Mouse (Mus musculus) heart, embryonic 12.5 days (tissue): Measurements from ENCODE around the gene Ms4a10. TPM values are rescaled to one million over a fixed set of nuclear protein-coding genes. Genes with fewer than 3 reads are reported as not detected.

Experiments
- ATAC-seq: fragments of 200-750 bp; cut with Nextera tagmentation; 2 replicates; pipeline ENCODE4 v1.8.0; 2017; ENCODE audit warnings: moderate TSS enrichment, moderate library complexity; ENCODE audit not compliant: insufficient number of reproducible peaks, low FRiP score
- H3K27ac ChIP-seq: fragments of 300-500 bp; sonication (generic); 2 replicates; pipeline ENCODE4 v1.5.1; 2016; ENCODE audit warnings: mild to moderate bottlenecking, moderate library complexity; ENCODE audit not compliant: poor library complexity, severe bottlenecking
- H3K27me3 ChIP-seq: fragments of 300-500 bp; sonication (generic); replicated peaks from 2 replicates; pipeline ENCODE4 v1.6.1; 2016; ENCODE audit warnings: mild to moderate bottlenecking, moderate library complexity
- H3K36me3 ChIP-seq: fragments of 300-500 bp; sonication (generic); 2 replicates; pipeline ENCODE4 v1.6.1; 2016; ENCODE audit warnings: mild to moderate bottlenecking, moderate library complexity
- H3K4me1 ChIP-seq: fragments of 300-500 bp; sonication (generic); replicated peaks from 2 replicates; pipeline ENCODE4 v1.6.1; 2016; ENCODE audit warnings: mild to moderate bottlenecking
- H3K4me2 ChIP-seq: fragments of 300-500 bp; sonication (generic); 2 replicates; pipeline ENCODE4 v1.6.1; 2016; ENCODE audit warnings: mild to moderate bottlenecking, moderate library complexity
- H3K4me3 ChIP-seq: fragments of 300-500 bp; sonication (generic); 2 replicates; pipeline ENCODE4 v1.5.1; 2016; ENCODE audit warnings: mild to moderate bottlenecking
- H3K9ac ChIP-seq: fragments of 300-500 bp; sonication (generic); 2 replicates; pipeline ENCODE4 v1.6.1; 2016; ENCODE audit warnings: mild to moderate bottlenecking, moderate library complexity
- H3K9me3 ChIP-seq: fragments of 300-500 bp; sonication (generic); replicated peaks from 2 replicates; pipeline ENCODE4 v1.6.1; 2016; ENCODE audit warnings: mild to moderate bottlenecking, moderate library complexity
- WGBS: fragments of 180-500 bp; shearing (Covaris S2); methylation state at CpG from one replicate; pipeline ENCODE4 v1.1.7; 2016; 5-methylcytosine and 5-hydroxymethylcytosine counted together
- polyA plus RNA-seq: library from polyadenylated mRNA; unstranded; fragments of >200 nt; fragmentation: Nextera tagmentation; extraction: Ambion mirVana; gene quantifications from 2 replicates; pipeline ENCODE4 v1.2.1, GENCODE M21; 2016

Ms4a10 gene
- polyA plus RNA-seq, 1 experiment from 2014 or later = not detected

DNA sequence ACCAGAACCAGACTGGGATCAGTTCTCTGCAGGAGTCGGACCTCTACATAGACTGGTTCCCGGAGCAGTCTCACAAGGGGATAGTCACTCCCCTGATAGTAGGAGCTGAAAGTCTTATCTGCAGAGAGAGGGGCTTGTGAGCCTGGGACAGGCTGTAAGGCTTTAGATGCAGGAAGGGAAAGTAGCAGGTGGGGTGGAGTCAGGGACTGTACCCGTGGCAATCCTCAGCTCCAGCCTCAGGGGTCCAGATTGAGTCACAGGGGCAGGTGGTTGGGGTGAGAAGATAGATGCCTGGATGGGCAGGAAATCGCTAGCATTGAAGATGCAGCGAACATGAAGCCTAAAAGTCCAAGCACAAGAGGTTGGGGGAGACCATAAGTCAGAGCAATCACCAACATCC is 58.0 kb downstream of the Ms4a10 start:
- Histone ChIP-seq H3K27ac (no peak overlapping the region), H3K9ac (no peak overlapping the region), H3K27me3 (no peaks in the 10 kb centered on the region), H3K4me3 (no peak overlapping the region), H3K4me1 (peaks cover 32% of the 10 kb centered on the region), H3K36me3 (no peaks in the 10 kb centered on the region), H3K4me2 (no peak overlapping the region), H3K9me3 (no peaks in the 10 kb centered on the region)
- WGBS = 40% methylated on average over 5 of the region's 5 CpGs
- ATAC-seq = no peak

DNA sequence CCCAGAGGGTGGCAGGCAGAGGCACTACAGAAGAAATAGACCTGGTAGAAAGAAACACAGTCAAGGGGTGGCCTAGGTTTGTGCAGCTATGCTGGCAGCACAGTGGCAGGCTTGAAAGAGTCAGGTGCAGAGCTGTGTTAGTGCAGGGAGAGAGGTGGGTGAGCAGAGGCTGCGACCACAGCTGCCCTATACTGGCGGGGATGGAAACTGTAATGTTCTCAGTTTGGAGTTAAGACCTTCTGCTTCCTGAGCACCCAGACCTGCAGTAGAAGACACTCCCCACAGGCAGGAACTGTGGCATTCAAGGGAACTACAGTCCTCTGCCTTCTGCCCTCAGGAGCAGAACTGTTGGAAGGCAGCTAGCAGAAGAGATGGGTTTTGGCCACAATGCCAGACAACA is 59.6 kb downstream of the Ms4a10 start:
- Histone ChIP-seq H3K27me3 (no peaks in the 10 kb centered on the region), H3K27ac (peak overlapping the region; percentile 72), H3K4me1 (peaks cover 32% of the 10 kb centered on the region), H3K4me3 (no peak overlapping the region), H3K36me3 (no peaks in the 10 kb centered on the region), H3K9me3 (no peaks in the 10 kb centered on the region), H3K4me2 (0 out of 2 replicates have a peak overlapping the region, but pooled peaks have one; percentile 10), H3K9ac (no peak overlapping the region)
- no peak for ATAC-seq
- 68% methylated on average over 2 of the region's 2 CpGs for whole genome bisulfite sequencing

DNA sequence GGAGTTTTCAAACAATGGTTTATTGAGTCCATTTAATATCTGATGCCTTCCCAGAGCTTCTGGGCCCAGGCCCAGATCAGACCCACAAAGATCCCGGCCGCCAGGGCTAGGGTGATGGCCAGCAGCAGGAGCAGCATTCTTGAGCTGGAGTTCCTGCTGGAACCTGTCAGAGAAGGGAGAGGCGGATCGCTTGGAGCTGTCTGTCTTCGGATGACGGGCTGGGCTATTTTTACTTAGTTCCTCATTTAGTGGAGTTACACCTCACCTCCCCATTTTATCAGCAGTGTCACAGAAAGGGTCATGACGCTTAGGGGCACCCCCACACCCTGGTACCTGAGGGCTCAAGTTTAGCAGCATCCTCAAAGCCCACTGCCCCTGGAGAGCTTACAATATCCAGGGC is 60.2 kb downstream of the Ms4a10 start:
- Histone ChIP-seq H3K9ac (no peak overlapping the region), H3K36me3 (no peaks in the 10 kb centered on the region), H3K27ac (peak overlapping the region; percentile 72), H3K4me2 (0 out of 2 replicates have a peak overlapping the region, but pooled peaks have one; percentile 10), H3K4me3 (no peak overlapping the region), H3K4me1 (peaks cover 37% of the 10 kb centered on the region), H3K27me3 (no peaks in the 10 kb centered on the region), H3K9me3 (no peaks in the 10 kb centered on the region)
- 0 out of 2 replicates have a peak, but pooled peaks have one; percentile 34 for ATAC-seq
- 33% methylated on average over 7 of the region's 7 CpGs for WGBS

Other genes starting within 250 kb of the Ms4a10 start
- gene Cd5, start 235.7 kb downstream of the Ms4a10 start, polyA plus RNA-seq = 0.19 and 0.55 TPM in 2 replicates
- not detected in 2 replicates for gene Cd6, start 144.6 kb downstream of the Ms4a10 start, polyA plus RNA-seq
- 0.23 and 0.41 TPM in 2 replicates for gene Slc15a3, start 134.9 kb downstream of the Ms4a10 start, polyA plus RNA-seq
- gene Tmem132a, start 104.7 kb downstream of the Ms4a10 start, polyA plus RNA-seq = 61.5 and 62.2 TPM in 2 replicates
- 67.4 and 70.9 TPM in 2 replicates for gene Tmem109, start 92.7 kb downstream of the Ms4a10 start, polyA plus RNA-seq
- gene Prpf19, start 79.4 kb downstream of the Ms4a10 start, polyA plus RNA-seq = 24.9 and 26.2 TPM in 2 replicates
- not detected in 2 replicates for gene Zp1, start 54.0 kb downstream of the Ms4a10 start, polyA plus RNA-seq
- gene Ptgdr2, start 37.5 kb downstream of the Ms4a10 start, polyA plus RNA-seq = 0.09 TPM in 1 of 2 replicates, not detected in the other
- gene Ccdc86, start 25.4 kb downstream of the Ms4a10 start, polyA plus RNA-seq = 20.1 and 21.6 TPM in 2 replicates
- not detected in 2 replicates for gene Ms4a15, start 18.6 kb upstream of the Ms4a10 start, polyA plus RNA-seq
- gene Ms4a18, start 43.4 kb upstream of the Ms4a10 start, polyA plus RNA-seq = not detected in 2 replicates
- not detected in 2 replicates for gene Ms4a8a, start 106.4 kb upstream of the Ms4a10 start, polyA plus RNA-seq
- not detected in 2 replicates for gene 1700017D01Rik, start 156.2 kb upstream of the Ms4a10 start, polyA plus RNA-seq
- not detected in 2 replicates for gene 1700025F22Rik, start 190.7 kb upstream of the Ms4a10 start, polyA plus RNA-seq
- gene Ms4a13, start 222.1 kb upstream of the Ms4a10 start, polyA plus RNA-seq = not detected in 2 replicates